Mouse (Mus musculus) neural tube, embryonic 11.5 days (tissue): ENCODE data around the gene Napb. TPM values are rescaled to one million over a fixed set of nuclear protein-coding genes. Genes with fewer than 3 reads are reported as not detected.
"Not testable (repeated sequence)": the region's sequence is repeated elsewhere in the genome, so short reads cannot be mapped to it uniquely, and the experiment has no call there.

Experiments used
- ATAC-seq: fragments of 200-750 bp; cut with Nextera tagmentation; 2 replicates; pipeline ENCODE4 v1.8.0; 2017; ENCODE audit warnings: moderate number of reproducible peaks, mild to moderate bottlenecking, moderate TSS enrichment, moderate library complexity; ENCODE audit not compliant: insufficient read depth, low FRiP score, low TSS enrichment
- DNase-seq: peaks from one replicate; pipeline ENCODE4 v3.0.0-alpha.2; 2015; ENCODE audit warnings: low spot score
- H3K27ac ChIP-seq: fragments of 300-500 bp; sonication (generic); 2 replicates; pipeline ENCODE4 v1.5.1; 2014; ENCODE audit warnings: low read depth, mild to moderate bottlenecking, low read length
- H3K27me3 ChIP-seq: fragments of 300-500 bp; sonication (generic); 2 replicates; pipeline ENCODE4 v1.6.1; 2014; ENCODE audit warnings: mild to moderate bottlenecking, low read length, mixed read lengths; ENCODE audit not compliant: control insufficient read depth, insufficient read depth
- H3K36me3 ChIP-seq: fragments of 300-500 bp; sonication (generic); 2 replicates; pipeline ENCODE4 v1.6.1; 2014; ENCODE audit warnings: mild to moderate bottlenecking, low read length, moderate library complexity, mixed read lengths; ENCODE audit not compliant: control insufficient read depth, insufficient read depth
- H3K4me1 ChIP-seq: fragments of 300-500 bp; sonication (generic); 2 replicates; pipeline ENCODE4 v1.6.1; 2014; ENCODE audit warnings: low read length, mixed read lengths; ENCODE audit not compliant: control insufficient read depth, insufficient read depth
- H3K4me2 ChIP-seq: fragments of 300-500 bp; sonication (generic); 2 replicates; pipeline ENCODE4 v1.6.1; 2014; ENCODE audit warnings: low read depth, mild to moderate bottlenecking, moderate library complexity
- H3K4me3 ChIP-seq: fragments of 300-500 bp; sonication (generic); 2 replicates; pipeline ENCODE4 v1.5.1; 2014; ENCODE audit warnings: low read depth, low read length
- H3K9ac ChIP-seq: fragments of 300-500 bp; sonication (generic); 2 replicates; pipeline ENCODE4 v1.6.1; 2014; ENCODE audit warnings: mild to moderate bottlenecking, low read length
- H3K9me3 ChIP-seq: fragments of 300-500 bp; sonication (generic); 2 replicates; pipeline ENCODE4 v1.6.1; 2016; ENCODE audit warnings: low read length; ENCODE audit not compliant: control insufficient read depth
- WGBS: fragments of 180-500 bp; shearing (Covaris S2); extraction: QIAGEN DNeasy Blood & Tissue Kit; methylation state at CpG from one replicate; pipeline ENCODE4 v1.1.7; 2014; 5-methylcytosine and 5-hydroxymethylcytosine counted together
- polyA plus RNA-seq: library from polyadenylated mRNA; unstranded; fragments of >200 nt; fragmentation: Nextera tagmentation; extraction: Ambion mirVana; gene quantifications from 2 replicates; pipeline ENCODE4 v1.2.1, GENCODE M21; 2014

Napb gene
- 22.8 and 25.7 TPM in 2 replicates for polyA plus RNA-seq

DNA sequence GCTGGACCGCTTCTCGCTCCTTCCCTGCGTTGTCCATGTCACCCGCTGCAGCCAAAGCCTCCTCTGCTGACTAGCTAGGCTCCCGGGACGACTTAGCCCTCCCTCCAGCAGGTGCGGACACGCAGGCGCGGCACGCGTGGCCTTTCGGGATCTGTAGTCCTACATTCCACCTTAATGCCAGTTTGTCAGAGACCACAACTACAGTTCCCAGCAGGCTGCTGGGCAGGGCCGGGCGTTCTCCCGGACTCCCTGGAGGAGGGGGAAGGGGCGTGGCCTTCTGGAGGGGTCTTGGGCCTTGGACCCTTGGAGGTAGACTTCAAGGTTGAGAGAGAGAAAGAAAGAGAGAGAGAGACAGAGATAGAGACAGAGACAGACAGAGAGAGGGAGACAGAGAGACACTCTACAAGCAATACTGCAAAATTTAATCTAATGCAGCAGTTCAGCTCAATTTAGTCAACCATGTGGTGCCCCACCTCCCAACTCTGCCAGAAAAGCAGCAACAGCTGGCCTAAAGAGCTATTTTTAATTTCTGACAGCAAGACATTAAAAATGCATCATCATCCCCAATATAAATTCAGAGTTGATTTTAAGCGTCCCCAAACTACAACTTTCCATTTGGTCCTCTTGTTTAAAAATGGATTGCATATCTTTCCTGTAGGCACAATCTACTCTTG is at the start of gene Napb:
Gene Napb, minus strand, starts transcription at position 141 of the 674 bp plus-strand sequence.
- 4% methylated on average over 17 of the region's 18 CpGs for WGBS
- peak; percentile 93 for DNase-seq
- Histone ChIP-seq H3K9me3 (no peaks in the 10 kb centered on the region), H3K4me2 (peak within 1 kb of the TSS; percentile 92), H3K27me3 (no peaks in the 10 kb centered on the region), H3K36me3 (no peaks in the 10 kb centered on the region), H3K4me1 (peaks cover 4% of the 10 kb centered on the region), H3K4me3 (peak within 1 kb of the TSS; percentile 73), H3K9ac (peak within 1 kb of the TSS; percentile 69), H3K27ac (no peak within 1 kb of the TSS)
- ATAC-seq: peak; percentile 99

DNA sequence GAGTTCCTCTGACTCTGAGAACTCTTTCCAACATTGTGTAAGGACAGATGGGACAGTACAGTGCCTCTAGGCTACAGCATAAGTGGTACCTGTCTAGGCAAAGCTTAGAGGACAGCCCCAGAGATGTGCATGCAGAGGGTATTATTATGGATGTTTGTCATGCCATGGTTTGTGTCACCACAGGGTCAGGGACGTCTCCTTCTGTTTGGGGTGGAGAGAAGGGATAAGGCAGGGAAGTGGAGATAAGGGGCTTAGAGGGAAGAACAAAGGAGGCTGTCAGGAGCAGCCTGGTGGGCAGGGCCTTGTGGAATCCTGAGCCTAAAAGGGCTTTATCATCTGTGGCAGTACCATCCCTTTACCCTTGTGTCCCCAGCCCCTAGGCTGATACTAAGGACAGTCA is 49.4 kb upstream of the Napb start, which contains the start of gene 8030411F24Rik:
Gene 8030411F24Rik, plus strand, starts transcription at position 301 of the 400 bp plus-strand sequence.
- Histone ChIP-seq H3K4me2 (no peak within 1 kb of the TSS), H3K9me3 (no peaks in the 10 kb centered on the region), H3K9ac (no peak within 1 kb of the TSS), H3K27me3 (no peaks in the 10 kb centered on the region), H3K36me3 (no peaks in the 10 kb centered on the region), H3K4me3 (no peak within 1 kb of the TSS), H3K4me1 (no peaks in the 10 kb centered on the region), H3K27ac (no peak within 1 kb of the TSS)
- DNase-seq (no peak), ATAC-seq (no peak)
- WGBS: 24% methylated on average over 1 of the region's 1 CpGs

- H3K27me3 ChIP-seq, H3K36me3 ChIP-seq, H3K4me3 ChIP-seq, H3K9ac ChIP-seq, H3K4me2 ChIP-seq, DNase-seq, ATAC-seq, H3K9me3 ChIP-seq, H3K4me1 ChIP-seq, H3K27ac ChIP-seq: not testable (repeated sequence)
- WGBS: 93% methylated on average over 4 of the region's 4 CpGs
Measured at GRCm38 (mm10) chr2:148771397-148771796, 39.1 kb upstream of the Napb start, which contains the start of gene Cst11. Cst11 (minus strand) TSS chr2:148771497.

DNA sequence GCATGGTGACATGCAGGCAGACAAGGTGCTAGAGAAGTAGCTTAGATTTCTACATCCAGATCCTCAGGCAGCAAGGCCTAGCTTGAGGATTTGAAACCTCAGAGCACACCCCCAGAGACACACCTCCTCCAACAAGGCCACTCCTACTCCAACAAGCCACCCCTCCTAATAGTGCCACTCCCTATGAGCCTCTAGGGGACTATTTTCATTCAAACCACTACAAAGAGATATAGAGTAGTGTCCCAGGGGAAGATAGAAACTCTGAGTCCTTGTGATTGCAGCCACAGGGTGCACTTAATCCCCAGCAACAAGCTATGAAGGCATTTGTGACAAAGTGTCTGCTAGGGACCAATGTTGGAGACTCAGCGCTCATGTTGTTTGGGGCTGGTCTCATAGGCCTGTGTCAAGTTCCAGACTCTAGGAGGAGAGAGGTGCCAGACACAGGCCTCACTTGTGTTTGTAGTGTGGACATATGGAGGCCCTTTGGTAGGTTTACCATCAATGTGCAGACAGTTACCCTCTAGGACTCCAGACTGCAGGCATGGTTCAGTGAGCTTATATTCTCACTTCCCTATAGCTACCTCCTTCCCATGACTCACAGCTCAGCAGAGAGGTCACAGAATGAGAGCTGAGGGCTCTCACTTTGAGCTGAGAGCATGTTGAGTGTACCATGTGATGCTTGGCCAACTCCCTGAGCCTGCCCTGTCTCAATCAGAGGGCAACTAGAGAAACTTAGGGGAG is 31.6 kb upstream of the Napb start:
- ATAC-seq (no peak), DNase-seq (no peak)
- H3K27ac ChIP-seq: no peak overlapping the region
- no peak overlapping the region for H3K9ac ChIP-seq
- H3K27me3 ChIP-seq: no peaks in the 10 kb centered on the region
- H3K4me3 ChIP-seq: no peak overlapping the region
- no peak overlapping the region for H3K4me2 ChIP-seq
- H3K4me1 ChIP-seq: no peaks in the 10 kb centered on the region
- no peaks in the 10 kb centered on the region for H3K9me3 ChIP-seq
- no peaks in the 10 kb centered on the region for H3K36me3 ChIP-seq
- 100% methylated on average over 1 of the region's 1 CpGs for WGBS

DNA sequence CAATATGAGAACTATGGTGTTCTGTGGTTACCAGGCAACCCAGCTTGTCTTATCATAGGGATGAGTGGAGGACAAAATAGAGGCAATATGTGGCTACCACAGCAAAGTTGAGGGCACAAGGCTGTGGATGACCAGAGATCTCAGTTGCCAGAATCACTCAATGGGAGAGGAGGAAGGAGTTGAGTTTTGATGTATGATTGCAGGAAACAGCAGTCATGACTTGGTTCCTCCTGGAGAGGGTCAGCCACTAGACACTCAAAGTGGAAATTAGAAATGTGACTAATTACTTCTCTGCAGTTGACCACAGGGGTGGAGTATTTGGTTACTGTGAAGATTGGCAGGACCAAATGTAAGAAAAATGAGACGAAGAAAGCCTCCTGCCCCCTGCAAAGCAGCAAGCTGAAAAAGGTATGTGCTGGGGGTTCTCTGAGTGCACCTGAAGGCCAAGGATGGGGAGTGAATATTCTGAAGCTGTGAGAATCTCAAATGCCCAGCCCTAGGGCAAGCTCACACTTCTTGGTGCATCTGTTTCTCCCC is 22.1 kb upstream of the Napb start:
- no peak overlapping the region for H3K27ac ChIP-seq

DNA sequence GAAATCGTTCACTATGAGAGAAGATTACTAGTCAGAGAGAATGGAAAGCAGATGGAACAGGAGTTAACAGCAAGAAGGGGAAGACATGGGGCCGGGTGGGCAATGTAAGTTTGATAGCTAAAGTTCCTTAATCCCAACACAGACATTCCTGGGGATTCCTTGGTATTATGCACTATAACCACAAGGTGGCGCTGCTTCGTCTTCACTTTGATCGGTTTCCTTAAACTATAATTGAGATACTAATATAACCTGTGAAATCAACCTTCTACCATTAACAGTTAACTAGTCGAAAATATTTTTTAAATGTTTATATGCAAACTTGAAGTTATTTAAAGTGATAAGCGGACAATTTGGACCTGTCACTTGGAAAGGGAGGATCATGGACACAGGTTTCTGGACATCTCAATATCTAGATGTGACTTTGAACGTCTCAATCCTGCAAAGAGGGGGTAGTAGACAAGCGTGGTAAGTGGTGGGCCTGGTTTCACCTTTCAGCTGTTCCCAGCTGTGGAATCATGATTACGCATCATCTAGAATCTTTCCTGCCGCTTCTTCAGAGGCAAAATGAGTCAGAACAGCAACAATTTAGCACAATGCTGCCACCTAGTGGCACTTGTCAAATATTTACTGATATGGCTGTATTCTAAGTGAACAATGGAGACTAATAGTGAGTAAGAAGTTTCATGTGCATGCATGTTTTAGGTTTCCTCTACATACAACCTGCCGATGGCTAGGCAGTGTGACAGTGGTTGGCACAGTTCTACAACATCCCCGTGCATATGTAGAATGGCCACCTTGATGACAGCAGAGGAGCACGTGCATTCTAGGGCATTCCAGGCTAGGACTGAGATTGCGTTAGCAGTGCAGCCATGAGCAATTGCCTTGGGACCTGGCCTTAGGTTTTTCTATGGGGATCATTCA is 19.9 kb upstream of the Napb start:
- no peak overlapping the region for H3K27ac ChIP-seq

More for the DNA sequence above, 22.1 kb upstream of the Napb start:
- Histone ChIP-seq H3K27me3 (no peaks in the 10 kb centered on the region), H3K4me1 (no peaks in the 10 kb centered on the region), H3K9me3 (no peaks in the 10 kb centered on the region), H3K36me3 (no peaks in the 10 kb centered on the region), H3K9ac (no peak overlapping the region), H3K4me2 (no peak overlapping the region), H3K4me3 (no peak overlapping the region)
- ATAC-seq (no peak), DNase-seq (no peak)
- 67% methylated on average over 1 of the region's 1 CpGs for WGBS

DNA sequence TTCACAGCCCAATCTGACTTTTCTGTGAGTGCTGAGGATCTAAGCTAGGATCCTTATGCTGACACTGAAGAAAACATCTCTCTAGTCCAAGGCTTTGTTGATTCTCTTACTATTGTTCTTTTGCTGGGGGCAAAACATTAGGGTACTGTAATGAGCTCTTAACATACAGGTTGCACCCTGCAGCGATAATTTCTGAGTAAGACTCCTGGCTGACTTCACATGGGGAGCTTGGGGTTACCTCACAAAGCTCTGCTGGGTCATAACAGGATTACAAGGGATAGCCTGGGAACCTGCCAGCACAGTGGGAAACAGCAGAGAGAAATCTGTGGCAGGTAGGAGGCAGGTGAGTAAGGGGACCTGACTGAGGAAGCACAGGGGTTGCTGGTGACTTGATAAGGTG is 17.8 kb upstream of the Napb start, which contains the start of gene Cstl1:
Gene Cstl1, plus strand, starts transcription at position 301 of the 400 bp plus-strand sequence.
- no peak within 1 kb of the TSS for H3K9ac ChIP-seq
- H3K4me3 ChIP-seq: no peak within 1 kb of the TSS
- no peaks in the 10 kb centered on the region for H3K36me3 ChIP-seq
- 85% methylated on average over 1 of the region's 1 CpGs for WGBS
- no peak within 1 kb of the TSS for H3K27ac ChIP-seq
- DNase-seq: no peak
- no peaks in the 10 kb centered on the region for H3K27me3 ChIP-seq
- H3K9me3 ChIP-seq: no peaks in the 10 kb centered on the region
- H3K4me1 ChIP-seq: no peaks in the 10 kb centered on the region
- H3K4me2 ChIP-seq: no peak within 1 kb of the TSS
- no peak for ATAC-seq

More for the DNA sequence above, 19.9 kb upstream of the Napb start:
- H3K27me3 ChIP-seq: no peaks in the 10 kb centered on the region
- WGBS: 22% methylated on average over 15 of the region's 15 CpGs
- peak overlapping the region; percentile 38 for H3K4me2 ChIP-seq
- no peak overlapping the region; the same call in 1 of the 2 replicates for H3K9ac ChIP-seq
- no peaks in the 10 kb centered on the region for H3K36me3 ChIP-seq
- DNase-seq (peak; percentile 80), ATAC-seq (peak; percentile 83)
- H3K4me3 ChIP-seq: peak overlapping the region; percentile 20; the same call in 1 of the 2 replicates
- H3K9me3 ChIP-seq: no peaks in the 10 kb centered on the region
- no peaks in the 10 kb centered on the region for H3K4me1 ChIP-seq

- ATAC-seq: no peak
- Histone ChIP-seq H3K4me1 (no peaks in the 10 kb centered on the region), H3K4me3 (no peak overlapping the region), H3K9me3 (no peaks in the 10 kb centered on the region), H3K27me3 (no peaks in the 10 kb centered on the region), H3K4me2 (no peak overlapping the region), H3K27ac (no peak overlapping the region), H3K9ac (no peak overlapping the region), H3K36me3 (no peaks in the 10 kb centered on the region)
- no peak for DNase-seq
- 87% methylated on average over 3 of the region's 3 CpGs for WGBS
Measured at GRCm38 (mm10) chr2:148743846-148744407, 11.7 kb upstream of the Napb start.
